Mouse (Mus musculus): Measurements from ENCODE around the gene Dram1.

Dram1 gene

DNA sequence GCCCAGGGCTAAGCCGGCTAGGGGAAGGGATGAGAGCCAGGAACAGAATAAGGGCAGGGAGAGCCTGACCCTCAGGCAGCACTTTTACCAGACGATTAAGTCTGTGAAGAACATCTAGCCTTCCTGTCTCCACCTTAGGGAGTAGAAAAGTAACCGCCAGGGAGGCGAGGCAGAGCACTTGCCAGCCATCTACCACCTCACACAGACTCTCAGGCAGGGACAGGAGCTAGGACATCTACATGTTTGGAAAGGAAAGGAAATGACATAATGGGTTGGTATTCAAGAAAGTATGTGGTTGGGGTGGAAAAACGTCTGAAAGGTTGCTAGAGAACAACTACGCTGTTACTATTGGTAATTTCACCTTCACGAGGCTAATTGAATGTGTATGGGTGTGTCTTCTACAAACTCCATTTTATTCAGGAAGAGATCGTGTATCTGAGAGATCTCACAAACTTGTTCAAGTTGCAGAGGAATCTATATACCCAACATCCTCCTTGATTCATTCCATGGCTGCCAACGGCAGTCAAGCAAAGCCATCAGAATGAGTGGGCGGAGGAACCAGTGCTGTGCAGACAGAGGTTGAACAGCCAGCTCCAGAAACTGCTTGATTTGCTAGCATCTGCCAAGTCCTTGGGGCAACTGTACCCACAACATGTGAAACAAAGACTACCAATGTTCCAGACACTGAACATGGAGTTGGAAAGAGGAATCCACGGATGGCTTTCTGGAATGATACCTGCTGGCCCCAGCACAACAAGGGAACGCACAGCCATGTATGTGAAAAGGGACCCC lies 32.2 kb downstream of the Dram1 start:
- DNase-seq = no peak

DNA sequence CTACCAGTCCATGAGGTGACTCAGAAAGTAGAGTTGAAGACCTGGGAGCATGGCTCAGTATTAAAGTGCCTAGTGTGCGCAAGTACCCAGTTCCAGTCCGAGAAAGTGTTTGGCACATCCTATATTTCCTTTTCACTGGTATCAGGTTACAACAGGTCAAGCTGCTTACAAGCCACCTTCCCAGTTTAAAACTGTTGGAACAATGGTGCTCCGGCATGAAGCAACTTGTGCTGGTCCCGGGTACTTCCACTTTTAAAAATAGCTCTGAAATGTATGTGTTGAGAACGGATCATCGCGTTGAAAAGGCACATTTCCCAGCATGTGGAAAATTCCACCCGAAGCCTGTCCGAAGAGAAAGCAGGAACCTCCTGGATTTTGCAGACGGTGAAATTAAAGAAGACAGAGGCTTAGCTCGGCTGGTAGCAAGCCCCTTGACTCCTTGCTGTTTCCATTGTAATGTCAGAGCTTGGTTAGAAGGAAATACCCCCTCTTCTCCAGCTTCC lies 32.9 kb downstream of the Dram1 start:
- no peak for DNase-seq

DNA sequence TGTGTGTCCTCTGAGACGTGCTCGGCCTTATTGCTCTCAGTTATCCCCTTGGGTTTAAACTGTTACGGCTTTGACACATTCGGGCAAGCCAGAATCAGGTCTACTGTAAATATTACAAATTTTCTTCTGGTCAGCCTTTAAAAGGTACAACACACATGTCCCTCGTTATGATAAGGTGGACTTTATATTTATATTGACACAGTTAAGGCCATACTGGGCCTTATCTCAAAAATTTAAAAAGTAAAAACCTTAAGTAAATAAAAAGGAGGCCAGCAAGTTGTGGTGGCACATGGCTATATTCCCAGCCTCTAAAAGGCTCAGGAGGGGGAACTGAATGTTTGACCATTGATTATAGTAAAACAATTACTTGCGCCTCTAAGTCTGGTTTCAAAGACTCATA lies 37.5 kb downstream of the Dram1 start:
- no peak for DNase-seq

DNA sequence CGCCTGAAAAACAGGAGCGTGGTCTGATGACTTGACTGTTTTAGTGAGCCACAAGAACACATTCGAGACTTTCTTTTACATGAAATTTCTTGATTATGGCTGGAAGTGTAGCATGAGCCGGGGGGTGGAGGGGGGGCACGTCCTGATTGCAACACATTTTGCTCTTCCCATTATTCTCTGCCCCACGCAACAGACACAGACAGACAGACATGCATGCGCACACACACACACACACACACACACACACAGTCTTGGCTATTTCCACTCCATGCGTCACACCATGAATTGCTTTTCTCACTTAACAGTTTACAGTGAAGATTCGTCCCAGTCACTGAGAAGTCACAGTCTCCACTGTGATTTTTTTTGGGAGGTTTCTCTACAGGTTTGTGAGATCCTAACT lies 38.2 kb downstream of the Dram1 start:
- DNase-seq = no peak

DNA sequence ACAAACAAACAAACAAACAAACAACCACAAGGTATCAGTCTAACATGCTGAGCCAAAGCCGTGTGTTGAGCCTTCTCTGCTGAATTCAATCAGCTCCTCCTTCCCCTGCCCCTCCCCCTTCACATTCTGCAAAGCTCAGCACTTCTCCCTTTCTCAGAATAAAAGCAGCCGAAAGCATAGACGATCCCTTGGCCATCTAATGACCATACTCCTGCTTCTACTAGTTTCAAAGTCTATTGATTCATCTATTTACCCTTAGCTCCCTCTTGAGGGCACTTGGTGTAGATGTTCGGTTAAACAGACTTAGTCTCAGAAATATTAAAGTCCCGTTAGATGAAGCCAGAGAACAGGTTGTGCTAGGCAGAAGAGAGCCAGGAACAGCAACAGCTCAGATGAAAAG lies 48.2 kb downstream of the Dram1 start:
- DNase-seq = peak; percentile 19

DNA sequence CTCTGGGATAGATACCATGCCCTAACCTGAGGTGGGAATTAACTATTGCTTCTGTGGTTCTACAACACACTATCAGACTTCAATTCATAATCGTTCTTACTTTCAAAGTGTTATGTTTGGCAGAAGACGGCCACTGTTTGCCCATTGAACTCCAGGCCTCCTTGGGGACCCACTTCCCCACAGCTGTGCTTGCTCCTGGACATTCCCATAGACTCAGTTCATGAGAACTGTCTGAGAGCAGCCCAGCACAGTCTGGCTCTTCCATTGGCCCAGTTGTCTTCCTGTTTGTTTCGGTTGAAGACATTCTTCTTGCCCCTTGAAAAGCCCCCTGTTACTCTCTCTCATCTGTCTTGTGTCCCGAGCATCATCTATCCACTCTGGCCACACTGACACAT lies 50.8 kb downstream of the Dram1 start:
- DNase-seq = no peak

DNA sequence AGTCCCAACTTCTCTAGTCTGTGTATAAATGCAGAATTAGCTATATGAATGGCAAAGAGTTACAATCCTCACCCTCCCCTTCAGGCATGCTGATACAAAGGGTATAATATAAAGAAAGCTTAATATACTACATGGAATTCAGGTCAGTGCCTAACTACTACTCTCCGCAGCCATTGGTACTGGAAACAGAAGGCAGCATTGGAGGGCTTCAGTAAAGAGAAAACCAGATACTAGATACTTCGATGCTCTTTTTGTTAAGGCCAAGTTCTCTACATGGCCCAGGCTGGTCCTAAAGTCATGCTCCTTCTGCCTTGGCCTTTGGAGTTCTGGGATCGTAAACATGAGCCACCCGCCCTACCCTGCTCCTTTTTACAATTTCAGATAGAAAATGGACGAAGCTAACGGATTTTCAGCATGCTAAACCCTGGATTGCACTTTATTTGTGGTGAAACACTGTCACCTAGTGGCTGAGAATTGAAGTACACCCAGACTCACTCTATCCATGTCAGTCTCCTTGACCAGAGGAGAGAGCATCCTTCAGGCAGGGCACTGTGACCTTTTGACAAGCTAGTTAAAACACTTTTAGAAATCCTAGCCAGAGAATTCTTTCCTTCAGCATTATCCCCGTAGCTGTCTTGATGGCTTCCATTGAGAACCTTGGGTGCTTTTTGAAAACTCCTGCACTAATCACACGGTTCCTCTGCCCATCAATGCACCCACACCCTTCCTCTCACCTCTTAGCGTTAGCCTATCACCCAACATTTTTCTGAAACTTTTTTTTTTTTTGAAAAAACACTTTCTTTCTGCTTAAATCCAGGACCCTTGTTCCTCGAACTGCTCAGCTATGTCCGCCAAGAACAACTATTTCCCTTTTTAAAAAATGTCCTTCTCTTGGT lies 51.5 kb downstream of the Dram1 start:
- DNase-seq = peak; percentile 81

DNA sequence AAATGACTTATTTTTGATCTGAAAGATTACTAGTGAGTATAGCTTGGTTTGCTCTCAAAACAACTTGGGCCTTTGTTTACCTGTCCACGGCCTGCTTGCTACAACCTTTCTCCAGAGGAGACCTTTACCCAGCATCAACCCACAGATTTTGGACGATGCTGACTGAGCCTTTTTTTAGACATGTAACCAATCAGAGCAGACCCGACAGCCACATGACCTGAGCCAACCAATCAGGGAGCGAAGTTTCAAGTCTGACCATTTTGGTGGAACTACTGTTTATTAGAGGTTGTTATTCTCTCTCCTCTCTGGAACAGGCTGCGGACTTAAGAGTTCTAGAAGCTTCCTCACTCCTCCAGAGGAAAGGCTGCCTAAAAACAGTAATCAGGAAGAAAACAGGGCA lies 57.1 kb downstream of the Dram1 start:
- no peak for DNase-seq

DNA sequence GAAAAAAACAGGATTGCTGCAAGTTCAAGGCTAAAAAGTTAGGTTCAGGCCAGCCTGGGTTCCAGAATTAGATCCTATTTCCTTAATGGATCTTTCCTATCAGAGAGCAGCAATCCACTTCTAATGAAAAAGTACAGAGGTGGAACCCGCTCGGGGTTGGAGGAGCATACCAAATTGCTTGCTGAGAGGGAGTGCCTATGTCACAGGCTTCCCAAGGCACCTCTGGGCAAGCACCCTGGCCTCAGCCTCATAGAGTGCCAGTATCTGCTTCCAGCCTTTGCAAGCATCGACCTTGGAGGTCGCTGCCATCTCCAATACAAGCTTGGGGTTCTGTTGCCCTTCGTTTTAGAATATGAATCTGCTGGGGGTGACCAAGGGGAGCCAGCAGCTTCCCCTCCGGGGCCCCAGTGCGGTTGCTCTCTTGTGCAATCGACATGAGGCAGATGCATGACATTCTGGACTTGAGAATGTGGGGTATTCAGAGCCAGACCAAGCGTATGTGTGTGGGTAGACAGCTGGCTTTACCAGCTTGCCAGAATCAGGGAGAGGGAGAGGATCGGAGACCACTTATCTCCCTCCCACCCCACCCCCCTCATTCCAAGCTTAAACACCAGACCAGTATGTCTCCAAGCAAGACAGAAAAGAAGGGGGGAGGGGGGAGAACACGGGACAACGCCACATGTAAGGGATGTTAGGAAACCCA lies 58.0 kb downstream of the Dram1 start:
- no peak for DNase-seq

DNA sequence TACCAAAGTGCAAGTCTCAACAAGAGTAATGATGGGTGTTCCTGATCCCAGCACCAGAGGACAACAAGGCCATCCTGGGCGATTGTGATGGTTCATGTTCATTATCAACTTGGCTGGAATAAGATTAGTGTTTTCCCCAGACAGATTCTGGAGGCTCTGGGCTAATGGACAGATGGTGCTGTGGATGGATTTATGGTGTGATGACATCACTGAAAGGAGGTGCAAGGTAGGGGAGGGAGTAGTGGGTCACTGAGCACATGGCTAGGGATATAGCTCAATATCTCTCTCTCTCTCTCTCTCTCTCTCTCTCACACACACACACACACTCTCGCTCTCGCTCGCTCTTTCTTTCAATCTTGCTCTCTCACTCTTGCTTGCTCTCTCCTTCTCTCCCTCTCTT lies 60.7 kb downstream of the Dram1 start:
- no peak for DNase-seq

DNA sequence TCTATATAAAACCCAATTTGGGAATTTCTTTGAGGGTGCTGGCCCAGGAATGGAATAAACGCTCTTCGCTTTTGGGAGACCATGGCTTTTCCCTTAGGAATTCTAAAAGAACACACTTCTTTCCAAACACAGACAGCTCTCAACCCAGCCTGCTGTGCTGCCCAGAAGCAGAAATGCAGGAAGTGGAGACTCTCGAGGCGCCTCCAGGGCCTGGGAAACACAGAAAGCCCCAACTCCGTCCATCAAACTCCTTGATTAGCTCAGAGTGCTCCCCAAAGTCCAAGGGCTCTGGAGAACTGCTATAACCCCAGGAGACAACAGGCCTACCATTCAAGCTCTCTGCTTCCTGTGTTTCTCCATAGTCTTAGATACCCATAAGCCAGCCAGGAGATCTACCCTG lies 61.7 kb downstream of the Dram1 start:
- DNase-seq = no peak

DNA sequence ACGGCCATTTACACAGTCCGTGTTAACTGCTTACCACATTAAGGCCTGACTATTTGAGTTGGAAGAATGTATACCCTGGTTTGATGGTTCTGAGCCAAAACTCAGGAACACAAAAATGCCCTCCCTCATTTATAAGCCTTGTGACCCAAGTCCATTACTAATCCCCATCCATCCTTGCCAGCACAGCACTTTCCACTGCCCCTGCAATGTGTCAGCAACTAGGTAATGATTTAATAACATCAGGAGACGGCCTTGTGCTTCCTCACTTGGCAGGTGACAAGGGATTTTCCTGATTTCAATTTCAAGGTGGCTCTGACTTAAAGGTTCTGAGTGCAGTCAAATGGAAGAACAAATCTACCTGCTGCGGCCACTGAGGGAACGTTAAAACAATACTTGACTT lies 64.0 kb downstream of the Dram1 start:
- peak; percentile 25 for DNase-seq

DNA sequence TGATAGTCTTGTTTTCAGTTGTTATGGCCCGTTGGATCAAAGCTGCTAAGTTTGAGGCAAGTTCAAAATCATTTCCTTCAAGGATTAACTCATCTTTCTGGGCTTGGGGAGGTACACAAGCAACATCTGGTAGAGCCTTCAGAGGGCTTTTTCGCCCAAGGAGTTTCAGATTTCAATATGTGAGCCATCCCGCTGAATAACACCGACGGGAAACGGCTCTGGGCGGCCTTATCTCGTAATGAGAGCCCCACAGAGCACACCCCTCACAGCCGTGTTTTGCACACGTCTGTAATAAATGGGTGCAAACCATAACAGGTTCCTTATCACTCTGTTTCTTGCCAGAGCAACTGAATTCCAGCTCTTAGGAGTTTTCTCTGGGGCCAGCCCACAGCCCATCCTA lies 69.0 kb downstream of the Dram1 start:
- no peak for DNase-seq

DNA sequence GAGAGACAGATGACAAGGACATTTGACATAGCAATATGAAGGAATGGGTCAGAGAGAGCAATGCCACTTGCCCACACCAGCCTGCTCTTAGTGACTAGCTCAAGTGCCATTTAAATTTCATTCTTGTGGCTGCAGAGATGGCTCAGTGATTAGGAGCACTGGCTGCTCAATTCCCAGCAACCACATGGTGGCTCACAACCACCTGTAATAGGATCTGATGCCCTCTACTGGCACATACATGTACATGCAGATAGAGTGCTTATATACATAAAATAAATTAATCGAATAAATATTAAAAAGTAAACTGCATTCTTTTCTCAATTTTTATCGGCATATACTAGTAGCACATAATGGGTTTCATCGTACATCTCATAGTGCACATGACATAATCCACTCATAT lies 72.6 kb downstream of the Dram1 start:
- no peak for DNase-seq

DNA sequence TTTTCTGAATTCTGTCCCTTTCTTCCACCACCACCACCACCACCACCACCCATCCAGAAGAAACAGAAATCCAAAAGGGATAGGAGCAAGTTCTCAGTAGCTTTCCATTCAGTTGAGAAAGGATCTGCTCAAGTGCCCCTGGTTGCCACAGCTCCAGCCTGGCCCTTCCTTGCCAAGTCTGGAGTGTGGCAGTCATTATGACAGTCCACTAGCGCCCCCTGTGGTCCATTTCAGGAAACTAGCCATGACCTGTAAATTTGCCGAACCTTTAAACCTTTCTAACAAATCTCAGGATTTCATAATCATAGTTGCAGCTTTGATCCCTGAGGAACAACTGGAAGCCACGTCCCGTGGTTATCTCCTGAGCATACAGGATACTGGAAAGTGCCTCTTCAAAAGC lies 74.6 kb downstream of the Dram1 start:
- DNase-seq = peak; percentile 83

DNA sequence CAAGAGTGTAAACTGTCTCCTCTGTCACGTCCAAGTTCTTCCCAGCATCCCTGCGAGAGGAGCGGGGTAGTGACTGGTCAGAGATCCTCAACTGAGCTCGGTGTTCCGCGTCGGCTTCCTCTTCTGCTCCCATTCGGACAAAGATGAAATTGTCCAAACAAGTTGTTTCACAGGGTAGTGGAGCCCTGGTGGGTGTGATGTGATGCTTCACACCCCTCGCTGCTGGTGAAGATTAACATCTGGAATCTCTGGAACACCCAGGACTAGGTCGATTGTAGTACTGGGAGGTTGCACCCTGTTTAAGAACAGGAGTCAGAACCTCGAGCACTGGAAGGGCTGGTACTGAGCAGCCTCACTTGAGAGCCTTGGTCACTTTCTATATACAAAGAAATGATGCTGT lies 75.8 kb downstream of the Dram1 start:
- DNase-seq = no peak

DNA sequence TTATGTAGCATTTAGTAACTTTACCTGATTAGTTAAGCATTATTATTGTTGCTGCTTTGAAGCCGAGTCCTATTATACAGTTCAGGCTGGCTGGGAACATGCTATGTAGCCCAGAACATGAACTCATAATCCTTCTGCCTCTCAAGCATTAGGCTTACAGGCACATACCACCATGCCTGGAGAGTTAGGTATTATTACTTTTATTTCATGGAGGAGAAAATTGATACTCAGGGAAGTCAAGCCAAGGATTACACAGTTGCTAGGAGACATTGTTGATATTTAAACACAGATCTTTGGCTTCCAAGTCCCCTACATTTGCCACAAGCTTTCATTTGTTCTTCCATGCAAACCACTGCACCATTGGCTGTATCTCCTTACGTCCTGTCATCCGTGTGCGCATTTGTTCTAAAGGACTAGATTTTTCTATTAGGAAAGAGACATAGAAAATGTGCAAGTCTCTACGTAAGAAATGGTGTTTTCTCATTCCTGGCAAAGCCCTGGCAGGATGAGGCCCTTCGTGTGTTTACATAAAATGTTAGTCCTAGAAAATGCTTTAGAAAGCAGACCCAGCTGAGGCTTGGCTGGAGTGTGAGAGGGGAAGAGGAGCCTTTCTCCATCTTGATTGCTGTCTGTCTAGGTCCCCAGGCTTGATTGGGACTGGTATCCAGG lies 76.9 kb downstream of the Dram1 start:
- DNase-seq = no peak

DNA sequence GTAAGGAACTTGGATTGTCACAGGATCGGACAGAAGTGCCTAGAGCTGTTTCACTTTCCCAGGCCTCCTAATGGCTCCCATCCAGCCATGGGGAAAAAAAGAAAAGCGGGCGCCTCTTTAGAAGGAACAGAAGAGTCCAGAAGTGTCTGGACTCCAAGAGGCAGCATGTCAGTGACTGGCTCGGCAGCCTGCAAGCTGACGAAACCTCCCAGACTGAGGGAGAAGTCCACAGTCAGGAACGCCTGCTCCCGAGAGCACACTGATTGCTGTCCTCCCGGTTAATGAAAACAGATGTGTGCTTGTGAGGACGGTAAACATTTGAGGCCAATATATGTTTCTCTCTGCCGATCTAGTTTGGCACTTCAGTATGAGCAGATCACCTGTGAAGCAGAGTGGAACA lies 81.9 kb downstream of the Dram1 start:
- DNase-seq = no peak

DNA sequence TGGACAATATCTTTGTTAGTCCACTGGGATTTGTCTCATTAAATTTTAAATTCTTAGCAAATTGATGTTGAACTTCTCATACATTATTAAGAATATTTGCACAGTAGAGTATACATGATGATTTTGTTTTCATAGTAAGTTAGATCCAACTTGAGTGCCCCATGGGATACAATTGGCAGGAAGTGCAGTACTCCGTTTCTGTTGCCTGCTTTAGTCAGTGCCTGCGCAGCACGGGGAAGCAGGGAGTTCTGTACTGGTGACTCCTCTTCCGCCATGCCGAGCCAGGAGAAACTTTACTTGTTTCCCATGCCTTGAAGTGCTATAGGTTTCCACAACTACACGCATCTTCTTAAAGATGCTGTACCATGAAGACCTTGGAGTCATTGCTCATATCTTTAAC lies 83.8 kb downstream of the Dram1 start:
- no peak for DNase-seq

DNA sequence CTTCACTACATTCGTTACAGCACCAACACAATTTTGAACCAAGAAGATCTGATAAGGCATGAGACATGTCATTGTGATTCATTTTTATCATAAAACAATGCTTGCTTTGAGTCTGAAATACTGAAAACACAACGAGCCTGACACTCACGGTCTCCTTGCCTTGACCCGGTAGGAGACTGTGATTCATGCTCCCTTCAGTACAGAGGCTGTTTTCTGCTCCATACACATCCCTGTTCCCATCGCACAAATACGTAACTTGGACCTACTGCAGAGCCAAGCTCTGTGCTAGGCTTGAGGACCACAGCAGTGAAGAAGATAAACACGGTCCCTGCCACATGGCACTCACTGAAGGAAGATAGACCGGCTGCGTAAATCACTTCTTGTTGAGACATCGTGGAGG lies 90.8 kb downstream of the Dram1 start:
- DNase-seq = no peak

DNA sequence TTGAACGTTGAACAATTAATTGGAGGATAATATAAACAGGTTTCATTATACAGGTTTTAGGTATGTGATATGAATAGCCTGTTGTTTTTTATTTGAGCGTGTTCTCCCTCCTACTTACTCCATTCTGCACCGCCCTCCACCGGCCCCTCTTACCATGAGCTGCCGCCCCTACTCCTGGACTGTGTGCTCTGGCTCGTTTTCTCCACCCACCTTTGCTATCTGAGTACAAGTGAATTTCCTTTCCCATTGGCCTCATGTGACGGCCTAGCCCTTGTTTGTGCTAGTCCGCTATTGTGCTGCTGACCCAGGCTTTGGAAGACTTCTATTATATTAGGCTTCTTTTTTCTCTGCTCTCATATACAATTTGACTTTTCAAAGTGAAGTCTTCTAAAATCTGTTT lies 91.6 kb downstream of the Dram1 start:
- DNase-seq = no peak

DNA sequence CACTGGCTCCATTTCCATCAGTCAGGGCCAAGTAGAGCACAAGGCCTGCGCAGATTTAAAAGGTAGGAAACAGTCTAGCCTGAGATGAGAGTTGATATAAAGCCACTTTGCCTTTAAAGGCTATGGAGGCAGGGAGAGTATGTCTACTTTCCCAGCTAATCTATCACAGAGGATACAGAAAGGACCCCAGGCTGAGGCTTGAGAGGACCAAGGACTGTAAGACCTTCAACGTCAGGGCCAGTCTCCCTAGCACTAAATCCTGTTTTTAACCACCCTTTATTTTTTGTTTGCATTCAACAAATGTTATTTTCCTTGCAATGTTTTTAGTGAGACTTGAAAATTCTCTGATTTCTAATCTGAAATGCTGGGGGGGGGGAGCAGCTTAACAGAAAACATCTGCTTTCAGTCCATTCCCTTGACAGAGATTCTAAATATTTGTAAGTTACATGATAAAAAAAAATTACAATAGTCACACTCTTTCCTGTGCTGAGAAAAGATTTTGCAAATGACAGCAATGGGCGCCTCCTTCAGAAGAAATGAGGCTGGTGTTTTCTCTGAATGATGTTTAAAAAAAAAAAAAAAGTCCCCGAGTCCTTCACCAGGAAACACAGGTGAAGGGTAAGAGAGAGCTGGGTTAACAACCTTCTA lies 94.4 kb downstream of the Dram1 start:
- no peak for DNase-seq

All from kidney, postnatal 14 days (tissue).